Mouse (Mus musculus): ENCODE measurements around the gene Tns1.

DNA sequence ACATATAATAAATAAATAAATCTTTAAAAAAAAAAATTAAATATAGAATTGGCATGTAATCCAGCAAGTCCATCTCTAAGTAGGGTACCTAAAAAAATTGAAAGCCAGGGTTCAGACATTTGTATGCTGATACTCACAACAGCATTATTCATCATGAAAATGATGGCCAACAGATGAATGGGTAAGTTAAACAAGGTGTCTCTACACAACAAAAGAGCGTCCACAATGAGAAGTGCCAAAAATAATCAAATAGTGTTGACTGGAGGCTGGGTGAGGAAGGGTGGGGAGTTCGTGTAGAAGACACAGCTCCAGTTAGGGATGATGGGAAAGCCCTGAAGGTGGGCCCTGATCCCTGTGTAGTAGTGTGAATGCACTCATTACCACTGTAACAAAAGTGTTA, 35.8 kb upstream of the Tns1 start:
- no peak for TF ChIP-seq CTCF (IDR thresholded peaks at IDR 0.05; ENCODE audit: low read depth, low read length)
- TF ChIP-seq POLR2A (IDR thresholded peaks at IDR 0.05; ENCODE audit: extremely low read depth, insufficient read depth, low read length) = no peak

All from liver, adult 2 months (tissue).